Mouse (Mus musculus): ENCODE results near the gene Cacna1i.

Gene Cacna1i

GRCm38 (mm10) chr15:80401387-80401898, 114.4 kb downstream of the Cacna1i start:
- DNase-seq (ENCODE audit: extremely low spot score, low spot score): no peak

- no peak for DNase-seq (ENCODE audit: extremely low spot score, low spot score)
Measured at GRCm38 (mm10) chr15:80401980-80402379, 114.9 kb downstream of the Cacna1i start.

- DNase-seq (ENCODE audit: extremely low spot score, low spot score): no peak
Measured at GRCm38 (mm10) chr15:80407873-80408272, 120.8 kb downstream of the Cacna1i start.

- DNase-seq (ENCODE audit: extremely low spot score, low spot score): no peak
Measured at GRCm38 (mm10) chr15:80410661-80411060, 123.6 kb downstream of the Cacna1i start.

- DNase-seq (ENCODE audit: extremely low spot score, low spot score): no peak
Measured at GRCm38 (mm10) chr15:80413070-80413469, 126.0 kb downstream of the Cacna1i start.

- DNase-seq (ENCODE audit: extremely low spot score, low spot score): no peak
Measured at GRCm38 (mm10) chr15:80413988-80414721, 127.1 kb downstream of the Cacna1i start.

- DNase-seq (ENCODE audit: extremely low spot score, low spot score): no peak
Measured at GRCm38 (mm10) chr15:80415132-80415531, 128.1 kb downstream of the Cacna1i start.

GRCm38 (mm10) chr15:80417066-80417465, 130.0 kb downstream of the Cacna1i start:
- no peak for DNase-seq (ENCODE audit: extremely low spot score, low spot score)

GRCm38 (mm10) chr15:80418146-80418545, 131.1 kb downstream of the Cacna1i start:
- DNase-seq (ENCODE audit: extremely low spot score, low spot score): no peak

- DNase-seq (ENCODE audit: extremely low spot score, low spot score): no peak
Measured at GRCm38 (mm10) chr15:80430324-80430723, 143.3 kb downstream of the Cacna1i start.

- DNase-seq (ENCODE audit: extremely low spot score, low spot score): no peak
Measured at GRCm38 (mm10) chr15:80436961-80437360, 149.9 kb downstream of the Cacna1i start.

GRCm38 (mm10) chr15:80437996-80438395, 151.0 kb downstream of the Cacna1i start:
- DNase-seq (ENCODE audit: extremely low spot score, low spot score): no peak

GRCm38 (mm10) chr15:80438423-80438822, 151.4 kb downstream of the Cacna1i start:
- DNase-seq (ENCODE audit: extremely low spot score, low spot score): no peak

- no peak for DNase-seq (ENCODE audit: extremely low spot score, low spot score)
Measured at GRCm38 (mm10) chr15:80440195-80440594, 153.2 kb downstream of the Cacna1i start.

- no peak for DNase-seq (ENCODE audit: extremely low spot score, low spot score)
Measured at GRCm38 (mm10) chr15:80445956-80446687, 159.1 kb downstream of the Cacna1i start.

Data from neural tube, embryonic 10.5 days (tissue).